15 mouse cellular contexts compared by ENCODE assay signal in genomic region chr5:63823362-63824332, GRCm38 (mm10). TPM values are rescaled to one million over a fixed set of nuclear protein-coding genes. Genes with fewer than 3 reads are reported as not detected.
DNase-seq lines count a peak whose midpoint lies in the region; ATAC-seq and TF ChIP-seq lines count a peak whose summit lies in the region.
"Had no signal": no experiment of that assay in that cellular context is flagged by ENCODE, and none has a peak within 500 bp of the region (broad histone marks: within the 10 kb centered on the region; RNA-seq: fewer than 3 reads in every experiment).

No protein-coding gene starts in this region.

- 44% methylated on average over 10 of the region's 10 CpGs for WGBS in intestine, embryonic 16.5 days
- 46% methylated on average over 10 of the region's 10 CpGs for WGBS in kidney, adult 2 months
- WGBS in liver, embryonic 16.5 days (ENCODE audit: insufficient replicate concordance), result 55% methylated on average over 10 of the region's 10 CpGs

- H3K27ac ChIP-seq in intestine, embryonic 16.5 days (ENCODE audit: low read length), result peak overlapping the region; percentile 76
- H3K27ac ChIP-seq in kidney, adult 2 months (ENCODE audit: insufficient read depth, low read depth, low read length), result peak overlapping the region; percentile 74
- peak overlapping the region; percentile 25 for H3K27ac ChIP-seq in liver, embryonic 16.5 days (ENCODE audit: low read length)
- H3K27ac ChIP-seq: gastrocnemius, adult 2 months; hindbrain, embryonic 15.5 days; midbrain, embryonic 12.5 days; neural tube, embryonic 12.5 days had no signal

- H3K9me3 ChIP-seq in intestine, embryonic 16.5 days (ENCODE audit: control insufficient read depth, low read length), result no peaks in the 10 kb centered on the region
- no peaks in the 10 kb centered on the region for H3K9me3 ChIP-seq in liver, embryonic 16.5 days (replicated peaks; ENCODE audit: control insufficient read depth, low read length)
- H3K9me3 ChIP-seq: hindbrain, embryonic 15.5 days; midbrain, embryonic 12.5 days; neural tube, embryonic 12.5 days had no signal

- TF ChIP-seq CTCF in kidney, adult 2 months (conservative IDR thresholded peaks at IDR 0.05; ENCODE audit: insufficient read depth, insufficient read length, low read depth, low read length), result no peak

- no peak for TF ChIP-seq POLR2A in kidney, adult 2 months (IDR thresholded peaks at IDR 0.05; ENCODE audit: low read depth, low read length)

- peak overlapping the region; percentile 19; the same call in 1 of the 2 replicates for H3K9ac ChIP-seq in intestine, embryonic 16.5 days (ENCODE audit: low read depth, low read length)
- no peak overlapping the region for H3K9ac ChIP-seq in liver, embryonic 16.5 days (ENCODE audit: low read depth, low read length)
- H3K9ac ChIP-seq: hindbrain, embryonic 15.5 days; midbrain, embryonic 12.5 days; neural tube, embryonic 12.5 days had no signal

- H3K4me1 ChIP-seq in intestine, embryonic 16.5 days (ENCODE audit: control insufficient read depth, insufficient read depth, low read length), result peaks cover 49% of the 10 kb centered on the region
- H3K4me1 ChIP-seq in kidney, adult 2 months (ENCODE audit: control insufficient read depth, insufficient read depth, low read length), result peaks cover 50% of the 10 kb centered on the region
- peaks cover 42% of the 10 kb centered on the region for H3K4me1 ChIP-seq in liver, embryonic 16.5 days (ENCODE audit: control insufficient read depth, low read depth, low read length)
- H3K4me1 ChIP-seq: hindbrain, embryonic 15.5 days; midbrain, embryonic 12.5 days; neural tube, embryonic 12.5 days had no signal

- peak; percentile 78 for DNase-seq in kidney, adult 2 months
- peak; percentile 61 to 68 for DNase-seq in lung, postnatal 4 days
- no peak for DNase-seq in cerebellum, postnatal 25 days
- no peak for DNase-seq in embryo, embryonic 11 days
- DNase-seq: adrenal gland, postnatal 25 days; cerebellum, adult 11-12 months; gastrocnemius, adult 2 months; right cerebral cortex, adult 18-20 months; thymus, postnatal 36 days had no signal

- no peaks in the 10 kb centered on the region for H3K36me3 ChIP-seq in intestine, embryonic 16.5 days (ENCODE audit: control insufficient read depth, insufficient read depth, low read length)
- H3K36me3 ChIP-seq in kidney, adult 2 months (ENCODE audit: control insufficient read depth, insufficient read depth, low read length), result no peaks in the 10 kb centered on the region
- H3K36me3 ChIP-seq in liver, embryonic 16.5 days (ENCODE audit: control insufficient read depth, insufficient read depth), result no peaks in the 10 kb centered on the region
- H3K36me3 ChIP-seq: hindbrain, embryonic 15.5 days; midbrain, embryonic 12.5 days; neural tube, embryonic 12.5 days had no signal

- peak; percentile 86 for ATAC-seq in intestine, embryonic 16.5 days
- ATAC-seq in liver, embryonic 16.5 days (ENCODE audit: low read depth), result no peak
- no peak for ATAC-seq in CD4-positive, CD25-positive, alpha-beta regulatory T cell, adult 4 months

- no peaks in the 10 kb centered on the region for H3K27me3 ChIP-seq in intestine, embryonic 16.5 days (replicated peaks; ENCODE audit: control insufficient read depth, insufficient read depth, low read length)
- no peaks in the 10 kb centered on the region for H3K27me3 ChIP-seq in kidney, adult 2 months (replicated peaks; ENCODE audit: control insufficient read depth, insufficient read depth, low read length)
- no peaks in the 10 kb centered on the region for H3K27me3 ChIP-seq in liver, embryonic 16.5 days (ENCODE audit: control insufficient read depth, insufficient read depth, low read depth, low read length)
- H3K27me3 ChIP-seq: hindbrain, embryonic 15.5 days; midbrain, embryonic 12.5 days; neural tube, embryonic 12.5 days had no signal

- H3K4me3 ChIP-seq in intestine, embryonic 16.5 days (ENCODE audit: low read length), result no peak overlapping the region
- H3K4me3 ChIP-seq in kidney, adult 2 months (ENCODE audit: insufficient read depth, low read depth, low read length), result no peak overlapping the region
- H3K4me3 ChIP-seq in liver, embryonic 16.5 days (ENCODE audit: low read depth, low read length), result no peak overlapping the region
- H3K4me3 ChIP-seq: gastrocnemius, adult 2 months; hindbrain, embryonic 15.5 days; midbrain, embryonic 12.5 days; neural tube, embryonic 12.5 days had no signal

- peak overlapping the region; percentile 37 for H3K4me2 ChIP-seq in intestine, embryonic 16.5 days (ENCODE audit: low read depth, low read length)
- no peak overlapping the region for H3K4me2 ChIP-seq in liver, embryonic 16.5 days (ENCODE audit: low read depth, low read length)
- H3K4me2 ChIP-seq: hindbrain, embryonic 15.5 days; midbrain, embryonic 12.5 days; neural tube, embryonic 12.5 days had no signal

RNA-seq across cellular contexts. Expression of gene 0610040J01Rik, which starts 11.5 kb away (rescaled TPM):
- polyA plus RNA-seq in intestine, embryonic 16.5 days (2015; fragmentation: Nextera tagmentation; extraction: Ambion mirVana), result 48.4 and 51.9 TPM in 2 replicates
- 50.1 and 57.6 TPM in 2 replicates for polyA plus RNA-seq in kidney, adult 2 months (2012; rRNA removed)
- 22.7 and 25.6 TPM in 2 replicates for polyA plus RNA-seq in liver, embryonic 16.5 days (2015; fragmentation: Nextera tagmentation; extraction: Ambion mirVana)
- polyA plus RNA-seq in CD4-positive, CD25-positive, alpha-beta regulatory T cell, adult 4 months (2017; shearing (Covaris generic)), result not detected

Comparison
In these comparisons a context has a peak if more than half of its experiments do, and no peak if none do; other contexts are left out.
1. H3K27ac ChIP-seq: peak in every context shown above with its lines; median percentile 76 in intestine, embryonic 16.5 days; 74 in kidney, adult 2 months; 25 in liver, embryonic 16.5 days.
2. DNase-seq: peak in kidney, adult 2 months (single experiment) and lung, postnatal 4 days (2 of 2); none in cerebellum, postnatal 25 days (0 of 2) and embryo, embryonic 11 days (single experiment).
3. RNA of gene 0610040J01Rik, which starts 11.5 kb away (polyA plus RNA-seq): 48.4 to 51.9 TPM in intestine, embryonic 16.5 days, 50.1 to 57.6 TPM in kidney, adult 2 months and 22.7 to 25.6 TPM in liver, embryonic 16.5 days; not detected in CD4-positive, CD25-positive, alpha-beta regulatory T cell, adult 4 months; every median in the first group is over 10 times any median in the second.